Mouse (Mus musculus): ENCODE measurements around the gene Lat2. TPM values are rescaled to one million over a fixed set of nuclear protein-coding genes. Genes with fewer than 3 reads are reported as not detected.

The Lat2 gene
- polyA plus RNA-seq, 1 experiment from 2014 or later, result 3.4 TPM

DNA sequence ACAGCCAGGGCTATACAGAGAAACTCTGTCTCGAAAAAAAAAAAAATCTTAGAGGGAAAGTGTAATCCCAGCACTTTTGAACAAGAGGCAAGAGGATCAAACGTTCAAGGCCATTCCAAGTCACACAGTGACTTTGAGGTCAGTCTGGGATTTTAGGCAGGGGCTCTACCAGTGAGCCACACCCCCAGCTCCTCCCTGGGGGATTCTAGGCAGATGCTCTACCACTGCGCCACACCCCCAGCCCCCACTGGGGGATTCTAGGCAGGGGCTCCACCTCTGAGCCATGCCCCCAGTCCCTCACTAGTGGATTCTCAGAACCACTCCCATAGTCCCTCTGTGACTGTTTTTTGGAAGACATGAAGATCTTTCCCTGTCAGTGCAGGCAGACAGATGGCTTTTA lies 35.7 kb downstream of the Lat2 start:
- no peaks in the 10 kb centered on the region for H3K36me3 ChIP-seq (replicated peaks)
- no peak overlapping the region for H3K4me3 ChIP-seq
- no peak for DNase-seq (ENCODE audit: low spot score)
- WGBS, result 68% methylated on average over 3 of the region's 3 CpGs
- no peaks in the 10 kb centered on the region for H3K9me3 ChIP-seq
- H3K27ac ChIP-seq (replicated peaks), result no peak overlapping the region
- no peaks in the 10 kb centered on the region for H3K27me3 ChIP-seq (replicated peaks; ENCODE audit: low read depth, poor library complexity, severe bottlenecking)
- H3K4me1 ChIP-seq, result peaks cover 13% of the 10 kb centered on the region

DNA sequence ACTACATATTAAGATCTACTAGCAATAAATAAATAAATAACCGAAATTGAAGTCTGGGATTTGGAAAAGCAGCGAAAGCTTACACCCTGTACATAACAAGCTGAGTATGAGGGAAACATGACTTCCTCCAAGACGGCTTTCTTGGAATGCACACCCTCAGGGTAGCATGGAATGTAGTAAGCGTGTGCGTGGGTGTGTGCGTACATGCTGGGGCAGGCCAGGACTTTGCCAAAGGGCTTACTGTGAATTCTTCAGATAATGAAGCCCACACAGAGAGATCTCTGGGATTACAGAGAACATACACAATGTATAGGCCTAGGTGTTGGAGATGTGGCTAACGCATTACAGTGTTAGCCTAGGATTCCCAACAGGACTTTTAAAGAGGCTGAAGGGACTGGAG lies 37.3 kb downstream of the Lat2 start:
- H3K27ac ChIP-seq (replicated peaks), result no peak overlapping the region
- H3K4me1 ChIP-seq, result peaks cover 7% of the 10 kb centered on the region
- H3K9me3 ChIP-seq, result no peaks in the 10 kb centered on the region
- WGBS, result 85% methylated on average over 7 of the region's 7 CpGs
- H3K4me3 ChIP-seq, result no peak overlapping the region
- H3K36me3 ChIP-seq (replicated peaks), result no peaks in the 10 kb centered on the region
- peaks cover 4% of the 10 kb centered on the region for H3K27me3 ChIP-seq (replicated peaks; ENCODE audit: low read depth, poor library complexity, severe bottlenecking)
- peak; percentile 25 for DNase-seq (ENCODE audit: low spot score)

DNA sequence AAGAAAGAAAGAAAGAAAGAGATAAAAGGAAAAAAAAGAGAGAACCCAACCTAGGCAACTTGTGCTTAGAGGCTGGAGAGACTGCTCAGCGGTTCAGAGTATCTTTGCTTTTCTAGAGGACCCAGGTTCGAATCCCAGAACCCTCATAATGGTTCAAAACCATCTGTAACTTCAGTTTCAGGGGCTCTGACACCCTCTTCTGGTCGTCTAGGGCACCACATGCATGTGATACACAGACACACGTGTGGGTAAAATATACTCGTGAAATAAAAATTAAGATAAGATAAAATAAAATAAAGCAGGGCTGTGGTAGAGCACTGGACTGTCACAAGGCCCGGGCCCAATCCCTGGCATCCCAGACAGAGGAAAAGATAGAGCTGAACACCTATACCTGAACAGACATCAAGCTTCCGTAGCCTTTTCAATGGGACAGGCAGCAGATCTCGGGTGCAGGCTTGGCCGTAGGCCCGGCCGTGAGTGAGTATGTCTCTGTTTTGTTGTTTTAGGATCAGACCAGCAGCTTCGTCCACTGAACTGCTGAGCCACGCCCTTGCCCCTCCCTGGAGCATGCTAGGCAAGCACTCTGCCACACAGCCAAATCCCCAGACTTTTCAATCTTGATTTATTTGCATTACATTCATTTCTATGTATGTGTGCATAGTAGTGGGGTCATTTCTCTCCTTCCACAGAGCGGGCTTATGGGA lies 38.2 kb downstream of the Lat2 start:
- no peak overlapping the region for H3K4me3 ChIP-seq
- H3K9me3 ChIP-seq, result no peaks in the 10 kb centered on the region
- no peak overlapping the region for H3K27ac ChIP-seq (replicated peaks)
- no peak for DNase-seq (ENCODE audit: low spot score)
- peaks cover 5% of the 10 kb centered on the region for H3K27me3 ChIP-seq (replicated peaks; ENCODE audit: low read depth, poor library complexity, severe bottlenecking)
- 77% methylated on average over 14 of the region's 14 CpGs for WGBS
- H3K36me3 ChIP-seq (replicated peaks), result no peaks in the 10 kb centered on the region
- peaks cover 16% of the 10 kb centered on the region for H3K4me1 ChIP-seq

DNA sequence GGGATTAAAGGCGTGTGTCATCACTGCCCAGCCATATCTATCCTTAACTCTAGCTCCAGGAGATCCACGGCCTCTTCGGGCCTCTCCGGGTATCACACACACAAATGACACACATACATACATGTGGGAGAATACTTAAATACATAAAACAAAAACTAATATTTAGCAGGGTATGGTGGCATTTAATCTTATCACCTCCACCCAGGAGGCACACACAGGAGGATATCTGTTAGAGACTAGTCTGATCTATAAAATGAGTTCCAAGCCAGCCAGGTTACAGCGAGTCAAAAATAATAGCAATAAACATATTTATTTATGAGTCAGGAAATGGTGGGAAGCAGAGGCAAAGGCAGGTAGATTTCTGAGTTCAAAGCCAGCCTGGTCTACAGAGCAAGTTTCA lies 39.0 kb downstream of the Lat2 start:
- DNase-seq (ENCODE audit: low spot score), result no peak
- 95% methylated on average over 5 of the region's 5 CpGs for WGBS

DNA sequence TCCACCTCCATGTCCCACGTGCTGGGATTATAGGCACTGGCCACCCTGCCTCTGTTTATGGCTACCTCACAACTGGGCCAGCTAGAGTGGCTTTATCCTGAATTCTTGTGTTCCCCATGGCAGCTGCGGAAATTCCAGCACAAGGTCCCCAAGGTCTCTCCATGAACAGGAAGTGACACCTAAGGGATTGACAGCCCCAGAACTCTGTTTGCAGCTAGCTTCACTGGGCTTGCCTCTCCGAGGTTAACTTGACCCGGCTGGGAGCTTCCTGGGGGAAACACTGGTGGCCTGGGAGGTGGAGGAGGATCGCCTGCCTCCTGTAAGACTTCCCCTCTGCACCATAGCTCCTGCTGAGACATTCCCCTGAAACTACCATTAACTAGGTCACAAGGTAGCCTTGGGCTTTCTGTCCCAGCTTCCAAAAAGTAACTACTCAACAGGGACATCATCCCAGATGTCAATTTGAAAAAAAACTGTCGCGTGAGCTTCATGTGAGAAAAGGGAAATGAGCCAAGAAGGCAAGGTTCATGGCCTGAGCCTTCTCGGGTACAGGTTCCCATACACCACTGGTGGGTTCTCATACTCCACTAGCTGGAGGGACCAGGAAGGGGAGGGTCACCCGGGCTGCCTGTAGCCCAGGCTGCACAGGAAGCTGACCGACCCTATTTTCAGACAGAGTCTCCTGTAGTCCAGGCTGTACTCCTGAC lies 42.2 kb downstream of the Lat2 start:
- no peaks in the 10 kb centered on the region for H3K36me3 ChIP-seq (replicated peaks)
- peak overlapping the region; percentile 62 for H3K4me3 ChIP-seq
- 39% methylated on average over 10 of the region's 10 CpGs for WGBS
- peaks cover 5% of the 10 kb centered on the region for H3K27me3 ChIP-seq (replicated peaks; ENCODE audit: low read depth, poor library complexity, severe bottlenecking)
- H3K27ac ChIP-seq (replicated peaks), result peak overlapping the region; percentile 78
- H3K4me1 ChIP-seq, result peaks cover 37% of the 10 kb centered on the region
- DNase-seq (ENCODE audit: low spot score), result peak; percentile 26
- no peaks in the 10 kb centered on the region for H3K9me3 ChIP-seq

More for the DNA sequence above, 39.0 kb downstream of the Lat2 start:
- H3K27ac ChIP-seq (replicated peaks), result no peak overlapping the region
- H3K36me3 ChIP-seq (replicated peaks), result no peaks in the 10 kb centered on the region
- peaks cover 5% of the 10 kb centered on the region for H3K27me3 ChIP-seq (replicated peaks; ENCODE audit: low read depth, poor library complexity, severe bottlenecking)
- H3K9me3 ChIP-seq, result no peaks in the 10 kb centered on the region
- H3K4me3 ChIP-seq, result no peak overlapping the region
- peaks cover 18% of the 10 kb centered on the region for H3K4me1 ChIP-seq

DNA sequence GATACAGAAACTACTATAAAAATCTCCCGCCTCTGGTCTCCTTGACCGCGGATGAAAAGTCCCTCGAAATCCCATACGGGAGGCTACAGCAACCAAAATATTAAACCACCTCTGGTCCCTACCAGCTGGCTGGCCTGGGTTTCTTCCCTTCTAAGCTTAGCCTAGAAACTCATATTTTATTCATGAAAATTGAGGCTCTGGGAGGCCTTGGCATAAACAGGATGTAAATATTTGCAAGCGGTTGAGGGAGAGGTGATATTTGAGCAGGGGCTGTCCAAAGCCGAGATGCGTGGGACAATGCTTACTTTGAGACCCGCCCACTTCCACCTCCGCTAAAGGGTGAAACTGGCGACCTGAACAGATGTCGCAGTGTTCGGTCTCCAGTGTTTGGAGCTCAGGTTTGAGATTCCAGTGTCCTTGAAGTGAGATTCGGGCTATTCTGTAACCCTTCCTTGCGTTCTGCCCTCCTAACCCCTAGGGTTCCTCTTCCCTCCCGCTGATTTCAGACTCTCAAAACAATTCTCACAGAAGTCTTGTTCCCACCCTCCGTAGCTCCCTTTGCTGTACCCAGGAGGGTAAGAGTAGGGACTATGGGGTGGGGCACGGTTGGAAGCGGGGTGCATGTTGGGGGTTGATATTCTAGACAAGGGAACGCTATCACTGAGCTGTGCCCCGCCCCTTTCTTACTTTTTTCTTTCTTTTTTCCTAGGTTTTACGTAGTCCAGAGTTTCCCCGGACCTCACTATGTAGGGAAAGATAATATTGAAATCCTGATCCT lies 42.9 kb downstream of the Lat2 start:
- H3K27me3 ChIP-seq (replicated peaks; ENCODE audit: low read depth, poor library complexity, severe bottlenecking), result peaks cover 5% of the 10 kb centered on the region
- WGBS, result 2% methylated on average over 23 of the region's 23 CpGs
- H3K9me3 ChIP-seq, result no peaks in the 10 kb centered on the region
- H3K27ac ChIP-seq (replicated peaks), result peak overlapping the region; percentile 78
- H3K36me3 ChIP-seq (replicated peaks), result no peaks in the 10 kb centered on the region
- peak overlapping the region; percentile 62 for H3K4me3 ChIP-seq
- H3K4me1 ChIP-seq, result peaks cover 37% of the 10 kb centered on the region
- peak; percentile 74 for DNase-seq (ENCODE audit: low spot score)

DNA sequence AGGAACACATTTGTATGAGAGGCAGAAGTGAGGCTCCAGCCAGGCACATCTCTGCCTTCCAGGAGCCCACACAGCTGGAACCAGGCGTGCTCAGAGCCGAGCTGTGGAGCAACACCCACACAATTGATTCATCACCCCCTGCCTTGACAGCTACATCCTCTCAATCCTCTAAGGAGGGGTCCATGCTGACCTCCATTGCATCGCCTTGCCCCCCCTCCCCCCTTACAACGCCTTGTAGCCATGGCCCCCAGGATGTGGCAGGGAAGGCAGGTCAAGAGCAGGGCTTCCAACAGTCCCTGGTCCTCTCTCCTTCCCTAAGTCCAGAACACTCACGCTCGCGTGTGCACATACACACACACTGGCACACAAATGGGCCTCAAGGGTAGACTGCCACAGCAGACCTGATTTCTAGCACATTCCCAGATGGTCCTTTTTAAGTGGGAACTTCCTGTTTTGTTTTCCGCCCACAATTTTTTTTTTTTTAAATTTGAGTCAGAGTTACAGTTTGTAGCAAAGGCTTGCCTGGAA lies 45.8 kb downstream of the Lat2 start:
- H3K4me1 ChIP-seq, result peaks cover 35% of the 10 kb centered on the region
- no peaks in the 10 kb centered on the region for H3K36me3 ChIP-seq (replicated peaks)
- H3K27me3 ChIP-seq (replicated peaks; ENCODE audit: low read depth, poor library complexity, severe bottlenecking), result peaks cover 5% of the 10 kb centered on the region
- H3K9me3 ChIP-seq, result no peaks in the 10 kb centered on the region
- 55% methylated on average over 8 of the region's 8 CpGs for WGBS
- no peak for DNase-seq (ENCODE audit: low spot score)
- peak overlapping the region; percentile 27 for H3K27ac ChIP-seq (replicated peaks)
- no peak overlapping the region for H3K4me3 ChIP-seq

DNA sequence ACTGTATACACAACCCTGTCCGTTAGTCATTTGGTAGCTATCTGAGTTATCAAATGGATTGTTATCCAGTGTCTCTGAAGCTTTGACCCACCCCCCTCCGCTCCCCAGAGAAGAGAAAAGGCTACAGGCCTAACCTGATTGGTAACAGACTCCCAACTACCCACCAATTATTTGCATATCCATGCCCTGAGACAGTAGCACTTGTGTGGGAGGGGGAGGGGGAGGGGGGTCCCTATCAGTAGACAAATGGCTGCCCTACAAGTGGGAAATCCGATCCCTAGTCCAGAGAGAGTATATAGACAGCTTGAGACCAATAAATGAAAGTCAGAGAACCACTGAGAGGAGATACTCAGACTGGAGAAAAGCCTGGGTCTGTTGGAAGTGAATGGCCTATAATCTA lies 46.8 kb downstream of the Lat2 start:
- H3K4me1 ChIP-seq, result peaks cover 35% of the 10 kb centered on the region
- 72% methylated on average over 3 of the region's 3 CpGs for WGBS
- DNase-seq (ENCODE audit: low spot score), result no peak

DNA sequence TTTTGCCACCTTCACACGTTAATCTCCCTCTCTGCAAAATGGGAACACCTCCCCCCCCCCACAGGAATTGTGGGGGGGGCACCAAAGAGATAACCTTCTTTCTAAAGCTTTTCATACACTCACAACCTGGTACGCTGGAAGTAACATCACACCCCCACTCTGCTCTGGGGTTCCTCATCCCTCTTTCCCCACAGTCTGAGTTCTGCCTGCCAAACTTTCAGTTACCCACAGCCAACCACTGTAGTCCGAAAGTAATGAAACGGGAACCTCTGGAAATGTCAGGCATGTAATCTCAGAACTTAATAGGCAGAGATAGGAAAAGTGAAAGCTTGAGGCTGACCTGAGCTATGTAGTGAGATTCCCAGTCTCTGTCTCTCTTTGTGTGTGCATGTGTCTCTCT lies 47.4 kb downstream of the Lat2 start:
- 86% methylated on average over 4 of the region's 4 CpGs for WGBS
- no peak for DNase-seq (ENCODE audit: low spot score)
- H3K36me3 ChIP-seq (replicated peaks), result no peaks in the 10 kb centered on the region
- peaks cover under 1% of the 10 kb centered on the region; the same call in 1 of the 2 replicates for H3K27me3 ChIP-seq (replicated peaks; ENCODE audit: low read depth, poor library complexity, severe bottlenecking)
- H3K4me1 ChIP-seq, result peaks cover 29% of the 10 kb centered on the region
- H3K4me3 ChIP-seq, result no peak overlapping the region
- no peaks in the 10 kb centered on the region for H3K9me3 ChIP-seq
- no peak overlapping the region for H3K27ac ChIP-seq (replicated peaks)

More for the DNA sequence above, 46.8 kb downstream of the Lat2 start:
- no peaks in the 10 kb centered on the region for H3K9me3 ChIP-seq
- H3K4me3 ChIP-seq, result no peak overlapping the region
- H3K36me3 ChIP-seq (replicated peaks), result no peaks in the 10 kb centered on the region
- H3K27ac ChIP-seq (replicated peaks), result peak overlapping the region; percentile 27; the same call in 1 of the 2 replicates
- peaks cover 5% of the 10 kb centered on the region for H3K27me3 ChIP-seq (replicated peaks; ENCODE audit: low read depth, poor library complexity, severe bottlenecking)

DNA sequence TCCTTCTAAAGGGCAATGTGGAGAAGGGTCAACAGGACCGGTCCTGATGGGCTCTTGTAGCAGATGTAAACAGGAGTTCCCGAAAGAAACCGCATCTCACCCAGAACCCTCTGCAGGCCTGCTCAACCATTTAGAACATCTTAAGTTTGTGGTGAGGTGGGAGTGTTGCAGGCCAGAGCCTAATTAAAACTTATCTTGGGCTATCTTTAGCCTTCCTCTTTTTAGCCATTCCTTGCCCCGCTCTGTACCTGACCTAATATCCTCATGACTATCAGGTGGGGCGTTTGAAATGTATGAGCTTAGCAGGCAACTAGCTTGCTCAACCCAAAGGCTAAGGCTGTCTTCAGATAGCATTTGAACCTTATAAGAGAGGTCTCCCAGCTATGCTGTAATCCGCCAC lies 49.1 kb downstream of the Lat2 start:
- Histone ChIP-seq H3K27ac (replicated peaks) (no peak overlapping the region), H3K36me3 (replicated peaks) (no peaks in the 10 kb centered on the region), H3K9me3 (no peaks in the 10 kb centered on the region), H3K4me3 (no peak overlapping the region), H3K4me1 (peaks cover 19% of the 10 kb centered on the region), H3K27me3 (replicated peaks; ENCODE audit: low read depth, poor library complexity, severe bottlenecking) (no peaks in the 10 kb centered on the region)
- no peak for DNase-seq (ENCODE audit: low spot score)
- WGBS, result 90% methylated on average over 6 of the region's 6 CpGs

DNA sequence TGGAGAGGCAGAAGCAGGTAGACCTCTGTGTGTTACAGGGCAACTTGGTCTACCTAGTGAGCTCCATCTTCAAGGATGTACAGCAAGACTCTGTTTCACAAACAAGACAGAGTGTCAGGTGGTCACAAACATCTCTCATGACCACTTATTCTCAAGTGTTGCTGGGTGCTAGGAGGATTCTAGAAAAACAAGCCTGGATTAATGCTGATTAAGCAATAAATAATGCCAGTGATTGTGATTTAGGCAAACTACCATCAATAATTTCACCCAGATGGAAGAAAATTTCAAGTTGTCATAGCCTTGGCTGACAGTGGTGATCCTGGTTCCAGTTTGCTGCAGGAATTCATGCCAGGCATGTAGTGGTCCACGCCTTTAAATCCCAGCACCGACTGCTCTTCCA lies 50.6 kb downstream of the Lat2 start:
- no peak for DNase-seq (ENCODE audit: low spot score)

DNA sequence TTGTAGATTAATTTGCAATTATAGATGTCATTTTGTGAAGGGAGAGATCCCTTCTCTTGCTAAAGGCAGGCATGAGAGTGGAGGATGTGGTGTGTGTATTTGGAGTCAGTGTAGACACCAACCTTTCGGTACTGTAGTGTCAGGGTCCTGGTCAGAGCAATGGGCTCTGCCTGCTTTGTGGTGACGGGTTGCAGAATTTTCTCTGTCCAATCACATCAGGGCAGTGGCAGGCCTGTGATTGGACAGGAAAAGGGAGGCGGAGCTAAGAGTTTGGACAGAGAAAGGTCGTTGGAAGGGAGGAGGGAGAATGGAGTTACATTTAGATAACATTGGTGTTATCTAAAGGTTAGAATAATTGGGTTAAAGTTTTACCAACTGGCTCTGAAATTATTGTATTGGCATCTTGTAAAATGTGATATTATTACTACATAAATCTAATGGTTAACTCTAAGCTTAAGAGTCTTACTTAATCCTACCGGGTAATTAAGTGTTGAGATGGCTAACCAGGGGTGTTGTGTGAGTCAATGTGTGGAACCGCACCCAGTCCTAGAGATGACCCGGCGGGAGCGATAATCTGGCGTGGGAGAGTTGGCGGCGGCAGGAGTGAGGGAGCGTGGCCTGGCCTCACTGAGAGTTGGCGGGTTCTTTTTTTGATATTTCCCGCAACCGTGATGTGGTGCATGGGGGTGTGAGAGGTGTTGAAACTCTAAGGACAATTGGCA lies 54.2 kb downstream of the Lat2 start:
- H3K4me1 ChIP-seq, result peaks cover 8% of the 10 kb centered on the region
- 79% methylated on average over 16 of the region's 16 CpGs for WGBS
- H3K36me3 ChIP-seq (replicated peaks), result no peaks in the 10 kb centered on the region
- no peak for DNase-seq (ENCODE audit: low spot score)
- H3K4me3 ChIP-seq, result no peak overlapping the region
- H3K27ac ChIP-seq (replicated peaks), result no peak overlapping the region
- no peaks in the 10 kb centered on the region for H3K27me3 ChIP-seq (replicated peaks; ENCODE audit: low read depth, poor library complexity, severe bottlenecking)
- H3K9me3 ChIP-seq, result no peaks in the 10 kb centered on the region

More for the DNA sequence above, 50.6 kb downstream of the Lat2 start:
- no peaks in the 10 kb centered on the region for H3K27me3 ChIP-seq (replicated peaks; ENCODE audit: low read depth, poor library complexity, severe bottlenecking)
- no peaks in the 10 kb centered on the region for H3K36me3 ChIP-seq (replicated peaks)
- no peak overlapping the region for H3K27ac ChIP-seq (replicated peaks)
- WGBS, result 95% methylated on average over 2 of the region's 2 CpGs
- H3K9me3 ChIP-seq, result no peaks in the 10 kb centered on the region
- H3K4me1 ChIP-seq, result peaks cover 16% of the 10 kb centered on the region
- H3K4me3 ChIP-seq, result no peak overlapping the region

Data from embryonic facial prominence, embryonic 10.5 days (tissue).